ENCODE assay signal across 26 mouse cellular contexts in the genomic region with DNA sequence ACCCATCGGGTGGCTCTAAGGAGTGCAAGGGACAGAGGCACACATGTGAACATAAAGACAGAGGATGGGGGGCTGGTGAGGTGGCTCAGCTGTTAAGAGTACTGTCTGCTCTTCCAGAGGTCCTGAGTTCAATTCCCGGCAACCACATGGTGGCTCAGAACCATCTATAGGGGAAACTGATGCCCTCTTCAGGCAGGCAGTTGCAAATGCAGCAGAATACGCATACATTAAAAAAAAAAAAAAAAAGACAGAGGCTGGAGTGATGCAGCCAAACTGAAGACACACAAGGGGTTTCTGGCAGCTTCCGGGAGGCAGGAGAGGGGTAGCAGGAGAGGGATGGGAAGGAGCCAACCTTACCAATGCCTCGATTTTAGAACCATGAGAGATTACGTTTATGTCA. TPM values are rescaled to one million over a fixed set of nuclear protein-coding genes. Genes with fewer than 3 reads are reported as not detected.
A peak's percentile ranks its signal among the peaks of the same experiment; 100 is the strongest.
DNase-seq lines count a peak whose midpoint lies in the region; ATAC-seq and TF ChIP-seq lines count a peak whose summit lies in the region.
"Had no signal": no experiment of that assay in that cellular context is flagged by ENCODE, and none has a peak within 500 bp of the region (broad histone marks: within the 10 kb centered on the region; RNA-seq: fewer than 3 reads in every experiment).

No protein-coding gene starts in this region.

- in situ Hi-C loops in CH12.LX (cut with MboI; ENCODE audit: low pct_ligation_motif_present, low pct_unique_long_range_greater_than_20kb, low sequenced_read_pairs): loop anchor here (5.0 kb wide), 1 partner anchor 50 kb away; no protein-coding TSS in a partner anchor

- no peak for TF ChIP-seq EP300 in CH12.LX (IDR thresholded peaks at IDR 0.05; ENCODE audit: low read length)

- intact Hi-C loops in gastrocnemius, adult 2 months (cut with DNase I): loop anchor here (10.0 kb wide), 1 partner anchor 278 kb away; no protein-coding TSS in a partner anchor
- intact Hi-C loops in left cerebral cortex, adult 2 months (cut with DNase I): no loop called here
- intact Hi-C loops in left cerebral cortex, postnatal 25 days (cut with DNase I): loop anchor here (10.0 kb wide), 1 partner anchor 278 kb away; no protein-coding TSS in a partner anchor

- H3K4me2 ChIP-seq in CH12.LX (ENCODE audit: insufficient read depth, low read depth, poor library complexity, severe bottlenecking): no peak overlapping the region
- H3K4me2 ChIP-seq in midbrain, embryonic 11.5 days: no peak overlapping the region
- H3K4me2 ChIP-seq: heart, embryonic 11.5 days; limb, embryonic 13.5 days; liver, embryonic 15.5 days; midbrain, embryonic 13.5 days; neural tube, embryonic 12.5 days had no signal

- no peak overlapping the region for H3K27ac ChIP-seq in gastrocnemius, adult 2 months
- no peak overlapping the region for H3K27ac ChIP-seq in left cerebral cortex, adult 2 months
- no peak overlapping the region for H3K27ac ChIP-seq in CH12.LX (ENCODE audit: insufficient read depth, low read depth)
- H3K27ac ChIP-seq in midbrain, embryonic 11.5 days (ENCODE audit: low read depth, low read length): no peak overlapping the region
- H3K27ac ChIP-seq: embryonic facial prominence, embryonic 10.5 days; forebrain, embryonic 10.5 days; hindbrain, embryonic 10.5 days; limb, embryonic 13.5 days; liver, embryonic 15.5 days; midbrain, embryonic 13.5 days; neural tube, embryonic 12.5 days had no signal

- no peaks in the 10 kb centered on the region for H3K27me3 ChIP-seq in CH12.LX (replicated peaks)
- no peaks in the 10 kb centered on the region for H3K27me3 ChIP-seq in midbrain, embryonic 11.5 days (ENCODE audit: control insufficient read depth, insufficient read depth, low read length)
- H3K27me3 ChIP-seq: limb, embryonic 13.5 days; liver, embryonic 15.5 days; midbrain, embryonic 13.5 days; neural tube, embryonic 12.5 days had no signal

- H3K4me3 ChIP-seq in gastrocnemius, adult 2 months: no peak overlapping the region
- H3K4me3 ChIP-seq in left cerebral cortex, adult 2 months: no peak overlapping the region
- no peak overlapping the region for H3K4me3 ChIP-seq in CH12.LX (replicated peaks in 1 of 3; ENCODE audit: low read depth in 2 of 3, low read length in 2 of 3, poor library complexity in 1 of 3)
- H3K4me3 ChIP-seq in midbrain, embryonic 11.5 days (ENCODE audit: low read depth, low read length): no peak overlapping the region
- H3K4me3 ChIP-seq: embryonic facial prominence, embryonic 10.5 days; forebrain, embryonic 10.5 days; hindbrain, embryonic 10.5 days; limb, embryonic 13.5 days; liver, embryonic 15.5 days; midbrain, embryonic 13.5 days; neural tube, embryonic 12.5 days had no signal

- dilution Hi-C loops in CH12.LX (cut with MboI; ENCODE audit: extremely low pct_ligation_motif_present, extremely low pct_unique_long_range_greater_than_20kb, low sequenced_read_pairs): no loop called here

- H3K9me3 ChIP-seq in CH12.LX (replicated peaks; ENCODE audit: low read length): peaks cover 10% of the 10 kb centered on the region
- no peaks in the 10 kb centered on the region for H3K9me3 ChIP-seq in midbrain, embryonic 11.5 days (ENCODE audit: control insufficient read depth, low read length)
- H3K9me3 ChIP-seq: embryonic facial prominence, embryonic 10.5 days; forebrain, embryonic 10.5 days; hindbrain, embryonic 10.5 days; limb, embryonic 13.5 days; liver, embryonic 15.5 days; midbrain, embryonic 13.5 days; neural tube, embryonic 12.5 days had no signal

- no peak for TF ChIP-seq POLR2A in CH12.LX (IDR thresholded peaks at IDR 0.05; ENCODE audit: low read depth, low read length)

- H3K4me1 ChIP-seq in CH12.LX (ENCODE audit: control insufficient read depth in 1 of 2, insufficient read depth in 2 of 2): peaks cover 0 to 18% of the 10 kb centered on the region in 2 experiments; a peak in 2 of 4 replicates
- no peaks in the 10 kb centered on the region for H3K4me1 ChIP-seq in midbrain, embryonic 11.5 days (ENCODE audit: control insufficient read depth, insufficient read depth, low read length)
- H3K4me1 ChIP-seq: embryonic facial prominence, embryonic 10.5 days; forebrain, embryonic 10.5 days; hindbrain, embryonic 10.5 days; limb, embryonic 13.5 days; liver, embryonic 15.5 days; midbrain, embryonic 13.5 days; neural tube, embryonic 12.5 days had no signal

- 88% methylated on average over 6 of the region's 6 CpGs for WGBS in midbrain, embryonic 11.5 days

- no peaks in the 10 kb centered on the region for H3K79me2 ChIP-seq in CH12.LX (replicated peaks; ENCODE audit: control insufficient read depth, extremely low read depth, insufficient read depth, poor library complexity, severe bottlenecking)

- no peak overlapping the region for H3K9ac ChIP-seq in CH12.LX (ENCODE audit: insufficient read depth, low read depth)
- H3K9ac ChIP-seq in midbrain, embryonic 11.5 days (ENCODE audit: low read length): no peak overlapping the region
- H3K9ac ChIP-seq: limb, embryonic 13.5 days; liver, embryonic 15.5 days; midbrain, embryonic 13.5 days; neural tube, embryonic 12.5 days had no signal

- peak; percentile 36 for TF ChIP-seq CTCF in gastrocnemius, adult 2 months (IDR thresholded peaks at IDR 0.05)
- peak; percentile 32 for TF ChIP-seq CTCF in left cerebral cortex, adult 2 months (IDR thresholded peaks at IDR 0.05)
- TF ChIP-seq CTCF in CH12.LX (conservative IDR thresholded peaks at IDR 0.05 in 1 of 2, IDR thresholded peaks at IDR 0.05 in 1 of 2; ENCODE audit: low read depth in 2 of 2, low read length in 2 of 2): peak in 1 of 2 experiments; percentile 53; a peak in 2 of 4 replicates

- DNase-seq in gastrocnemius, adult 2 months: no peak
- no peak for DNase-seq in gastrocnemius, postnatal 10 days
- no peak for DNase-seq in left cerebral cortex, adult 2 months (ENCODE audit: extremely low spot score in 1 of 2, low spot score in 2 of 2)
- no peak for DNase-seq in left cerebral cortex, postnatal 25 days (ENCODE audit: low spot score in 2 of 2)
- no peak for DNase-seq in CH12.LX (ENCODE audit: extremely low read depth)
- peak; percentile 42 for DNase-seq in ZHBTc4 (ENCODE audit: low read depth, low spot score)
- no peak for DNase-seq in kidney, adult 8-10 months
- DNase-seq in midbrain, embryonic 11.5 days (ENCODE audit: low spot score, missing footprints): no peak
- DNase-seq: adrenal gland, postnatal 36 days; cerebellum, adult 11 months; cerebellum, adult 9-11 months; kidney, adult 2 months; kidney, postnatal 14 days; layer of hippocampus, postnatal 36 days; retina, postnatal 1 day; right cerebral cortex, postnatal 25 days; thymus, postnatal 25 days had no signal

- TF ChIP-seq RAD21 in CH12.LX (IDR thresholded peaks at IDR 0.05; ENCODE audit: low read depth, low read length): peak; percentile 9

- H3K36me3 ChIP-seq in CH12.LX (replicated peaks in 1 of 2; ENCODE audit: control insufficient read depth in 1 of 2, insufficient read depth in 1 of 2, low read length in 1 of 2): peaks cover 71 to 93% of the 10 kb centered on the region in 2 experiments
- no peaks in the 10 kb centered on the region for H3K36me3 ChIP-seq in midbrain, embryonic 11.5 days (ENCODE audit: control insufficient read depth, insufficient read depth, low read length)

- no peak for ATAC-seq in midbrain, embryonic 11.5 days (ENCODE audit: low FRiP score)
- ATAC-seq: CD4-positive, CD25-positive, alpha-beta regulatory T cell, adult 4 months; midbrain, embryonic 13.5 days had no signal

TF ChIP-seq in CH12.LX, 34 proteins besides CTCF, POLR2A, EP300 and RAD21:
- no peak for TF ChIP-seq ZKSCAN1 (IDR thresholded peaks at IDR 0.05; ENCODE audit: borderline replicate concordance, low read depth, low read length)
- peak; percentile 86 for TF ChIP-seq ZNF384 (IDR thresholded peaks at IDR 0.05; ENCODE audit: low read depth, low read length)
- TF ChIP-seq GABPA (IDR thresholded peaks at IDR 0.05; ENCODE audit: insufficient replicate concordance, low read depth, low read length): no peak
- peak; percentile 32 for TF ChIP-seq SMC3 (IDR thresholded peaks at IDR 0.05; ENCODE audit: low read depth, low read length)
TF ChIP-seq in CH12.LX: peak in this region for 2.

RNA-seq across cellular contexts. Expression of gene Tnip1, which starts 19.8 kb away (rescaled TPM):
- total RNA-seq in gastrocnemius, adult 2 months (2021): 10 to 100 TPM; 29.8 to 31.7 TPM
- 10 to 100 TPM; 31.7 to 37.5 TPM for total RNA-seq in gastrocnemius, postnatal 10 days (2021)
- 10 to 100 TPM; 38.3 to 38.4 TPM for total RNA-seq in left cerebral cortex, adult 2 months (2021)
- total RNA-seq in left cerebral cortex, postnatal 25 days (2021): 10 to 100 TPM; 36.4 to 40.0 TPM
- total RNA-seq in CH12.LX (2012; rRNA removed) (67.8 and 76.2 TPM in 2 replicates), CH12.LX (2014; rRNA removed) (34.9 and 36.1 TPM in 2 replicates)
- 134 and 137 TPM in 2 replicates for polyA plus RNA-seq in CH12.LX (2012; ENCODE audit: insufficient read length, low read depth)
- polyA plus RNA-seq in midbrain, embryonic 11.5 days (2014; fragmentation: Nextera tagmentation; extraction: Ambion mirVana): 8.9 and 9.9 TPM in 2 replicates

RNA-seq across cellular contexts. Expression of gene Anxa6, which starts 50.7 kb away (rescaled TPM):
- 100 to 1,000 TPM; 166 to 187 TPM for total RNA-seq in gastrocnemius, adult 2 months (2021)
- total RNA-seq in gastrocnemius, postnatal 10 days (2021): 100 to 1,000 TPM; 297 to 313 TPM
- total RNA-seq in left cerebral cortex, adult 2 months (2021): 10 to 100 TPM; 85.5 to 86.7 TPM
- total RNA-seq in left cerebral cortex, postnatal 25 days (2021): 10 to 100 TPM; 81.1 to 89.5 TPM
- total RNA-seq in CH12.LX (2012; rRNA removed) (163 and 168 TPM in 2 replicates), CH12.LX (2014; rRNA removed) (115 and 125 TPM in 2 replicates)
- 162 and 163 TPM in 2 replicates for polyA plus RNA-seq in CH12.LX (2012; ENCODE audit: insufficient read length, low read depth)
- polyA plus RNA-seq in midbrain, embryonic 11.5 days (2014; fragmentation: Nextera tagmentation; extraction: Ambion mirVana): 71.2 and 77.6 TPM in 2 replicates
